Mouse (Mus musculus) heart, postnatal 0 days (tissue): ENCODE data around the gene Mapk14.

Experiments used
- CTCF ChIP-seq: IDR thresholded peaks from 2 replicates; pipeline ENCODE4 v1.5.1; 2016; ENCODE audit warnings: antibody characterized with exemption, control low read depth, low read depth
- EP300 ChIP-seq: IDR thresholded peaks from 2 replicates; pipeline ENCODE4 v1.6.1; 2016; ENCODE audit warnings: antibody characterized with exemption, low read depth

DNA sequence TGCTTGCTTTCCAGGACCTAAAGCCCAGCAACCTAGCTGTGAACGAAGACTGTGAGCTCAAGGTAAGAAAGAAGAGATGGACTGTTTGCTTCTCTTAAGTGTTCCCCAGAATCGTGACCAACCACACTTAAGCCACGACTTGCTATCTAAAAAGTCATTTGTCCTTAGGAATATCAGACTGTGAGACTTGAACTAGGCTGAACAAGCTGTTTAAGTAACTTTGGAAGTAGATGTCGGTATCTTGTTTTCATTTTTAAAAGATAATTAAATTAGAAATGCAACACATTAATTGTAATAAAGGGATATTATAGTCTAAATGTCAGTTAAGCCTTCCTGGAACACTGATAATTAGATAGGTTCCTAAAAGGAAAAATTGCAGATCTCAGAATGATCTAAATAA is 34.7 kb downstream of the Mapk14 start, which contains the start of gene AC170998.1:
- no peak for TF ChIP-seq CTCF
- no peak for TF ChIP-seq EP300
